Mouse (Mus musculus): Measurements from ENCODE around the gene Rpl36. TPM values are rescaled to one million over a fixed set of nuclear protein-coding genes. Genes with fewer than 3 reads are reported as not detected.
"Not testable (repeated sequence)": the region's sequence is repeated elsewhere in the genome, so short reads cannot be mapped to it uniquely, and the experiment has no call there.

Rpl36 gene
- polyA plus RNA-seq, 1 experiment from 2014 or later: 1,576 TPM

- not testable (repeated sequence) for H3K9me3 ChIP-seq (replicated peaks; ENCODE audit: control insufficient read depth, low read length); H3K27me3 ChIP-seq (replicated peaks; ENCODE audit: control insufficient read depth, insufficient read depth, low read length); DNase-seq (ENCODE audit: low spot score); ATAC-seq
- H3K4me1 ChIP-seq (ENCODE audit: control insufficient read depth, insufficient read depth, low read length): peaks cover 19% of the 10 kb centered on the region
- peaks cover 46% of the 10 kb centered on the region for H3K36me3 ChIP-seq (ENCODE audit: control insufficient read depth, insufficient read depth, low read length)
- H3K9ac ChIP-seq (ENCODE audit: low read length): peak overlapping the region; percentile 78
- peak overlapping the region; percentile 88 for H3K27ac ChIP-seq (ENCODE audit: low read depth, low read length)
- WGBS: under 1% methylated on average over 26 of the region's 26 CpGs
- H3K4me2 ChIP-seq (ENCODE audit: low read length): peak overlapping the region; percentile 81
- H3K4me3 ChIP-seq (ENCODE audit: low read depth, low read length): peak overlapping the region; percentile 71
Measured at GRCm38 (mm10) chr17:56613893-56614292, 677 bp downstream of the Rpl36 start.

- ATAC-seq (no peak), DNase-seq (ENCODE audit: low spot score) (no peak)
- Histone ChIP-seq H3K9ac (ENCODE audit: low read length) (peak overlapping the region; percentile 78), H3K27ac (ENCODE audit: low read depth, low read length) (no peak overlapping the region), H3K36me3 (ENCODE audit: control insufficient read depth, insufficient read depth, low read length) (peaks cover 53% of the 10 kb centered on the region), H3K4me2 (ENCODE audit: low read length) (peak overlapping the region; percentile 81), H3K4me1 (ENCODE audit: control insufficient read depth, insufficient read depth, low read length) (peaks cover 18% of the 10 kb centered on the region), H3K27me3 (replicated peaks; ENCODE audit: control insufficient read depth, insufficient read depth, low read length) (no peaks in the 10 kb centered on the region), H3K4me3 (ENCODE audit: low read depth, low read length) (peak overlapping the region; percentile 71), H3K9me3 (replicated peaks; ENCODE audit: control insufficient read depth, low read length) (no peaks in the 10 kb centered on the region)
- WGBS: 30% methylated on average over 14 of the region's 14 CpGs
Measured at GRCm38 (mm10) chr17:56614391-56615135, 1.3 kb downstream of the Rpl36 start.

- H3K9ac ChIP-seq (ENCODE audit: low read length): no peak overlapping the region; the same call in 1 of the 2 replicates
- H3K36me3 ChIP-seq (ENCODE audit: control insufficient read depth, insufficient read depth, low read length): peaks cover 60% of the 10 kb centered on the region
Measured at GRCm38 (mm10) chr17:56615136-56615784, 2.0 kb downstream of the Rpl36 start.

GRCm38 (mm10) chr17:56615792-56616191 lies 2.6 kb downstream of the Rpl36 start:
- WGBS: 86% methylated on average over 4 of the region's 4 CpGs
- ATAC-seq (no peak), DNase-seq (ENCODE audit: low spot score) (no peak)
- Histone ChIP-seq H3K4me2 (ENCODE audit: low read length) (no peak overlapping the region), H3K27me3 (replicated peaks; ENCODE audit: control insufficient read depth, insufficient read depth, low read length) (no peaks in the 10 kb centered on the region), H3K4me3 (ENCODE audit: low read depth, low read length) (no peak overlapping the region), H3K4me1 (ENCODE audit: control insufficient read depth, insufficient read depth, low read length) (peaks cover 10% of the 10 kb centered on the region), H3K36me3 (ENCODE audit: control insufficient read depth, insufficient read depth, low read length) (peaks cover 65% of the 10 kb centered on the region), H3K9ac (ENCODE audit: low read length) (no peak overlapping the region), H3K27ac (ENCODE audit: low read depth, low read length) (no peak overlapping the region), H3K9me3 (replicated peaks; ENCODE audit: control insufficient read depth, low read length) (no peaks in the 10 kb centered on the region)

More at GRCm38 (mm10) chr17:56615136-56615784, 2.0 kb downstream of the Rpl36 start:
- H3K4me2 ChIP-seq (ENCODE audit: low read length): peak overlapping the region; percentile 81; the same call in 1 of the 2 replicates
- ATAC-seq: no peak
- no peak overlapping the region for H3K4me3 ChIP-seq (ENCODE audit: low read depth, low read length)
- DNase-seq (ENCODE audit: low spot score): no peak
- H3K27me3 ChIP-seq (replicated peaks; ENCODE audit: control insufficient read depth, insufficient read depth, low read length): no peaks in the 10 kb centered on the region
- H3K9me3 ChIP-seq (replicated peaks; ENCODE audit: control insufficient read depth, low read length): no peaks in the 10 kb centered on the region
- peaks cover 14% of the 10 kb centered on the region for H3K4me1 ChIP-seq (ENCODE audit: control insufficient read depth, insufficient read depth, low read length)
- no peak overlapping the region for H3K27ac ChIP-seq (ENCODE audit: low read depth, low read length)
- 92% methylated on average over 11 of the region's 11 CpGs for WGBS

GRCm38 (mm10) chr17:56616725-56617124 lies 3.5 kb downstream of the Rpl36 start:
- WGBS: 87% methylated on average over 3 of the region's 3 CpGs
- DNase-seq (ENCODE audit: low spot score): no peak
- no peak overlapping the region for H3K4me3 ChIP-seq (ENCODE audit: low read depth, low read length)
- H3K9me3 ChIP-seq (replicated peaks; ENCODE audit: control insufficient read depth, low read length): no peaks in the 10 kb centered on the region
- H3K4me2 ChIP-seq (ENCODE audit: low read length): no peak overlapping the region
- no peak for ATAC-seq
- peaks cover 71% of the 10 kb centered on the region for H3K36me3 ChIP-seq (ENCODE audit: control insufficient read depth, insufficient read depth, low read length)
- H3K4me1 ChIP-seq (ENCODE audit: control insufficient read depth, insufficient read depth, low read length): peaks cover 10% of the 10 kb centered on the region
- no peak overlapping the region for H3K27ac ChIP-seq (ENCODE audit: low read depth, low read length)
- no peaks in the 10 kb centered on the region for H3K27me3 ChIP-seq (replicated peaks; ENCODE audit: control insufficient read depth, insufficient read depth, low read length)
- no peak overlapping the region for H3K9ac ChIP-seq (ENCODE audit: low read length)

- Histone ChIP-seq H3K9ac (ENCODE audit: low read length) (no peak overlapping the region), H3K9me3 (replicated peaks; ENCODE audit: control insufficient read depth, low read length) (no peaks in the 10 kb centered on the region), H3K36me3 (ENCODE audit: control insufficient read depth, insufficient read depth, low read length) (peaks cover 80% of the 10 kb centered on the region), H3K4me2 (ENCODE audit: low read length) (no peak overlapping the region), H3K4me1 (ENCODE audit: control insufficient read depth, insufficient read depth, low read length) (peaks cover 8% of the 10 kb centered on the region), H3K4me3 (ENCODE audit: low read depth, low read length) (no peak overlapping the region), H3K27ac (ENCODE audit: low read depth, low read length) (no peak overlapping the region), H3K27me3 (replicated peaks; ENCODE audit: control insufficient read depth, insufficient read depth, low read length) (no peaks in the 10 kb centered on the region)
- 92% methylated on average over 8 of the region's 8 CpGs for WGBS
- DNase-seq (ENCODE audit: low spot score) (no peak), ATAC-seq (no peak)
Measured at GRCm38 (mm10) chr17:56617628-56618027, 4.4 kb downstream of the Rpl36 start.

- Histone ChIP-seq H3K27me3 (replicated peaks; ENCODE audit: control insufficient read depth, insufficient read depth, low read length) (no peaks in the 10 kb centered on the region), H3K36me3 (ENCODE audit: control insufficient read depth, insufficient read depth, low read length) (peaks cover 35% of the 10 kb centered on the region), H3K4me3 (ENCODE audit: low read depth, low read length) (no peak overlapping the region), H3K9me3 (replicated peaks; ENCODE audit: control insufficient read depth, low read length) (no peaks in the 10 kb centered on the region), H3K4me2 (ENCODE audit: low read length) (peak overlapping the region; percentile 77), H3K9ac (ENCODE audit: low read length) (no peak overlapping the region), H3K27ac (ENCODE audit: low read depth, low read length) (no peak overlapping the region), H3K4me1 (ENCODE audit: control insufficient read depth, insufficient read depth, low read length) (peaks cover 16% of the 10 kb centered on the region)
- ATAC-seq: no peak
- WGBS: 91% methylated on average over 3 of the region's 3 CpGs
- DNase-seq (ENCODE audit: low spot score): no peak
Measured at GRCm38 (mm10) chr17:56625495-56625894, 12.3 kb downstream of the Rpl36 start.

GRCm38 (mm10) chr17:56626260-56626659 lies 13.0 kb downstream of the Rpl36 start:
- H3K4me1 ChIP-seq (ENCODE audit: control insufficient read depth, insufficient read depth, low read length): peaks cover 16% of the 10 kb centered on the region
- 1% methylated on average over 32 of the region's 32 CpGs for WGBS
- peaks cover 29% of the 10 kb centered on the region for H3K36me3 ChIP-seq (ENCODE audit: control insufficient read depth, insufficient read depth, low read length)

More at GRCm38 (mm10) chr17:56626260-56626659, 13.0 kb downstream of the Rpl36 start:
- peak overlapping the region; percentile 82 for H3K9ac ChIP-seq (ENCODE audit: low read length)
- ATAC-seq (no peak), DNase-seq (ENCODE audit: low spot score) (no peak)
- no peaks in the 10 kb centered on the region for H3K27me3 ChIP-seq (replicated peaks; ENCODE audit: control insufficient read depth, insufficient read depth, low read length)
- H3K4me3 ChIP-seq (ENCODE audit: low read depth, low read length): peak overlapping the region; percentile 92
- peak overlapping the region; percentile 77 for H3K4me2 ChIP-seq (ENCODE audit: low read length)
- no peak overlapping the region; the same call in 1 of the 2 replicates for H3K27ac ChIP-seq (ENCODE audit: low read depth, low read length)
- no peaks in the 10 kb centered on the region for H3K9me3 ChIP-seq (replicated peaks; ENCODE audit: control insufficient read depth, low read length)
